Mouse (Mus musculus): Measurements from ENCODE around the gene Serpinf1.

- TF ChIP-seq POLR2A (IDR thresholded peaks at IDR 0.05; ENCODE audit: borderline replicate concordance, control insufficient read depth, low read depth, low read length), result no peak
- TF ChIP-seq CTCF (IDR thresholded peaks at IDR 0.05; ENCODE audit: control insufficient read depth, insufficient read depth, low read length), result no peak
These were observed 45.2 kb upstream of the Serpinf1 start for GRCm38 (mm10) chr11:75467512-75468215.

Data from bone marrow, adult 2 months (tissue).